Mouse (Mus musculus) G1E (cell line): Measurements from ENCODE around the gene Il6st.

ENCODE experiments used
- CTCF ChIP-seq: IDR thresholded peaks from 2 replicates; pipeline ENCODE4 v1.5.1; 2012; ENCODE audit warnings: low read depth, low read length, inconsistent platforms, mixed read lengths
- GATA1 ChIP-seq: IDR thresholded peaks from 2 replicates; pipeline ENCODE4 v1.6.1; 2012; ENCODE audit warnings: borderline replicate concordance, low read length, inconsistent platforms, mixed read lengths
- POLR2AphosphoS5 ChIP-seq: IDR thresholded peaks from 2 replicates; pipeline ENCODE4 v1.6.1; 2012; ENCODE audit warnings: low read depth, low read length, inconsistent platforms; ENCODE audit not compliant: insufficient replicate concordance
- TAL1 ChIP-seq: conservative IDR thresholded peaks from 2 replicates; pipeline ENCODE4 v1.6.1; 2012; ENCODE audit warnings: low read depth, low read length, inconsistent platforms, mixed read lengths

DNA sequence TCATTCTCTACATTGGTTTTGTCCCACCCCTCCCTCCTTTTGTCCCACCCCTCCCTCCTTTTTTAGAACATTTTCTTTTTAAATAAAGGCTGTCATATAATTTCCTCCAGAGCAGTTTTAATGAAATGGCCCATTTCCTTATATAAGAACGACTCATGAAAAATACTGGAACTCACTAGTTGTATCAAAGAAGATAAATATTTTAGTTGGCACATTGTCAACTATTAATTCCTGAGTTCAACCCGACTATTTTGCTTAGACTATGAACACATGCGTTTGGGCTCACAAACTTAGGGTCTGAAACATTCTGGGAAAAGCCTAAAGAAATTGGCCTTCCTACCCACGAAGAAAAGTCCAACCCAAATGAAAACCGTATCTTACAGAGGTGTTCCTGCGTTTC, 6.5 kb upstream of the Il6st start:
- TF ChIP-seq GATA1 (no peak), CTCF (no peak), TAL1 (no peak), POLR2AphosphoS5 (no peak)
